In genomic region chr6:55485216-55485615, GRCm38 (mm10) we compare ENCODE assay signal across 16 mouse cellular contexts. TPM values are rescaled to one million over a fixed set of nuclear protein-coding genes. Genes with fewer than 3 reads are reported as not detected.
DNase-seq lines count a peak whose midpoint lies in the region; ATAC-seq lines count a peak whose summit lies in the region.
"Had no signal": no experiment of that assay in that cellular context is flagged by ENCODE, and none has a peak within 500 bp of the region (broad histone marks: within the 10 kb centered on the region; RNA-seq: fewer than 3 reads in every experiment).

No protein-coding gene starts in this region.

- H3K27me3 ChIP-seq in neural tube, embryonic 11.5 days (ENCODE audit: control insufficient read depth, insufficient read depth, low read length): no peaks in the 10 kb centered on the region
- H3K27me3 ChIP-seq in embryonic facial prominence, embryonic 12.5 days: no peaks in the 10 kb centered on the region
- no peaks in the 10 kb centered on the region for H3K27me3 ChIP-seq in hindbrain, embryonic 13.5 days
- H3K27me3 ChIP-seq: embryonic facial prominence, embryonic 13.5 days had no signal

- no peak overlapping the region for H3K4me3 ChIP-seq in neural tube, embryonic 11.5 days (ENCODE audit: low read depth, low read length)
- no peak overlapping the region for H3K4me3 ChIP-seq in embryonic facial prominence, embryonic 12.5 days
- no peak overlapping the region for H3K4me3 ChIP-seq in hindbrain, embryonic 13.5 days
- H3K4me3 ChIP-seq: embryonic facial prominence, embryonic 13.5 days; heart, embryonic 13.5 days had no signal

- no peaks in the 10 kb centered on the region for H3K9me3 ChIP-seq in neural tube, embryonic 11.5 days (ENCODE audit: control insufficient read depth, low read length)
- no peaks in the 10 kb centered on the region for H3K9me3 ChIP-seq in embryonic facial prominence, embryonic 12.5 days
- no peaks in the 10 kb centered on the region for H3K9me3 ChIP-seq in hindbrain, embryonic 13.5 days
- H3K9me3 ChIP-seq: embryonic facial prominence, embryonic 13.5 days; heart, embryonic 13.5 days had no signal

- no peaks in the 10 kb centered on the region for H3K36me3 ChIP-seq in neural tube, embryonic 11.5 days (ENCODE audit: control insufficient read depth, insufficient read depth, low read length)
- no peaks in the 10 kb centered on the region for H3K36me3 ChIP-seq in embryonic facial prominence, embryonic 12.5 days
- peaks cover 57% of the 10 kb centered on the region for H3K36me3 ChIP-seq in hindbrain, embryonic 13.5 days
- H3K36me3 ChIP-seq: embryonic facial prominence, embryonic 13.5 days; heart, embryonic 13.5 days had no signal

- DNase-seq in neural tube, embryonic 11.5 days (ENCODE audit: low spot score): peak; percentile 37
- DNase-seq in neural tube, embryonic 10.5 days (ENCODE audit: extremely low spot score, low spot score): no peak
- no peak for DNase-seq in thymus, postnatal 0 days (ENCODE audit: low spot score)
- DNase-seq: adrenal gland, adult 2 months; cerebellum, adult 9-10 months; gastrocnemius, postnatal 10 days; kidney, adult 9 months; lung, adult 18-20 months; right cerebral cortex, adult 18-20 months; thymus, adult 18-20 months had no signal

- 0 out of 2 replicates have a peak, but pooled peaks cover 7% of the 10 kb centered on the region for H3K4me1 ChIP-seq in neural tube, embryonic 11.5 days (ENCODE audit: control insufficient read depth, insufficient read depth, low read length)
- H3K4me1 ChIP-seq in embryonic facial prominence, embryonic 12.5 days: peaks cover 4% of the 10 kb centered on the region; the same call in 1 of the 2 replicates
- peaks cover 36% of the 10 kb centered on the region for H3K4me1 ChIP-seq in hindbrain, embryonic 13.5 days (replicated peaks)

- WGBS in neural tube, embryonic 11.5 days: 65% methylated on average over 4 of the region's 4 CpGs
- WGBS in embryonic facial prominence, embryonic 12.5 days: 68% methylated on average over 4 of the region's 4 CpGs
- 73% methylated on average over 4 of the region's 4 CpGs for WGBS in hindbrain, embryonic 13.5 days

- no peak overlapping the region for H3K9ac ChIP-seq in neural tube, embryonic 11.5 days (ENCODE audit: low read length)
- H3K9ac ChIP-seq in embryonic facial prominence, embryonic 12.5 days: no peak overlapping the region
- H3K9ac ChIP-seq in hindbrain, embryonic 13.5 days: no peak overlapping the region
- H3K9ac ChIP-seq: embryonic facial prominence, embryonic 13.5 days; heart, embryonic 13.5 days had no signal

- H3K4me2 ChIP-seq in neural tube, embryonic 11.5 days (ENCODE audit: low read depth): no peak overlapping the region
- H3K4me2 ChIP-seq in embryonic facial prominence, embryonic 12.5 days (replicated peaks): no peak overlapping the region
- H3K4me2 ChIP-seq in hindbrain, embryonic 13.5 days: no peak overlapping the region
- H3K4me2 ChIP-seq: embryonic facial prominence, embryonic 13.5 days; heart, embryonic 13.5 days had no signal

- no peak overlapping the region for H3K27ac ChIP-seq in neural tube, embryonic 11.5 days (ENCODE audit: low read depth, low read length)
- H3K27ac ChIP-seq in embryonic facial prominence, embryonic 12.5 days: no peak overlapping the region
- H3K27ac ChIP-seq in hindbrain, embryonic 13.5 days: peak overlapping the region; percentile 83; the same call in 1 of the 2 replicates
- H3K27ac ChIP-seq: embryonic facial prominence, embryonic 13.5 days; heart, embryonic 13.5 days had no signal

- no peak for ATAC-seq in neural tube, embryonic 11.5 days (ENCODE audit: insufficient read depth, low FRiP score, low TSS enrichment)
- 0 out of 2 replicates have a peak, but pooled peaks have one; percentile 15 for ATAC-seq in embryonic facial prominence, embryonic 12.5 days (ENCODE audit: insufficient number of reproducible peaks, insufficient read depth, low FRiP score, low TSS enrichment)
- 0 out of 2 replicates have a peak, but pooled peaks have one; percentile 33 for ATAC-seq in hindbrain, embryonic 13.5 days (ENCODE audit: low FRiP score)
- ATAC-seq in megakaryocyte progenitor cell, adult 5-6 weeks (replicated peaks; ENCODE audit: poor library complexity): no peak; the same call in 1 of the 2 replicates
- ATAC-seq in granulocyte monocyte progenitor cell, adult 5-6 weeks (replicated peaks; ENCODE audit: poor library complexity, severe bottlenecking): no peak

RNA-seq across cellular contexts. Expression of gene Adcyap1r1, which starts 33.4 kb away (rescaled TPM):
- polyA plus RNA-seq in neural tube, embryonic 11.5 days (2014; fragmentation: Nextera tagmentation; extraction: Ambion mirVana): 18.1 and 18.3 TPM in 2 replicates
- 4.1 and 4.2 TPM in 2 replicates for polyA plus RNA-seq in embryonic facial prominence, embryonic 12.5 days (2016; fragmentation: Nextera tagmentation; extraction: Ambion mirVana)
- 45.4 and 51.0 TPM in 2 replicates for polyA plus RNA-seq in hindbrain, embryonic 13.5 days (2015; fragmentation: Nextera tagmentation; extraction: Ambion mirVana)
- total RNA-seq in megakaryocyte progenitor cell, adult 5-6 weeks (2015): not detected in 2 replicates
- total RNA-seq in megakaryocyte progenitor cell, adult 5-6 weeks (2017): 0.08 TPM in 1 of 2 replicates, not detected in the other
- 0.40 and 0.44 TPM in 2 replicates for polyA plus RNA-seq in thymus, postnatal 0 days (2015; fragmentation: Nextera tagmentation; extraction: Ambion mirVana)
- total RNA-seq in granulocyte monocyte progenitor cell, adult 5-6 weeks (2014; fragmentation: Nextera tagmentation): 1.6 TPM in 1 of 2 replicates, not detected in the other
- total RNA-seq in granulocyte monocyte progenitor cell, adult 5-6 weeks (2017): not detected in 2 replicates

Comparison
In these comparisons a context has a peak if more than half of its experiments do, and no peak if none do; other contexts are left out.
1. ATAC-seq: peak in embryonic facial prominence, embryonic 12.5 days (single experiment) and hindbrain, embryonic 13.5 days (single experiment); none in neural tube, embryonic 11.5 days (single experiment), megakaryocyte progenitor cell, adult 5-6 weeks (single experiment) and granulocyte monocyte progenitor cell, adult 5-6 weeks (single experiment).